Mouse (Mus musculus) liver (tissue): ENCODE data around the gene Stip1.
A peak's percentile ranks its signal among the peaks of the same experiment; 100 is the strongest.
"Not testable (repeated sequence)": the region's sequence is repeated elsewhere in the genome, so short reads cannot be mapped to it uniquely, and the experiment has no call there.

Experiments
- DNase-seq: peaks from one replicate; pipeline ENCODE4 v3.0.0-alpha.2; 2020; ENCODE audit warnings: mixed read lengths

Gene Stip1

GRCm38 (mm10) chr19:7062916-7063315 is 23.1 kb upstream of the Stip1 start:
- DNase-seq: no peak

GRCm38 (mm10) chr19:7062110-7062509 is 22.3 kb upstream of the Stip1 start:
- no peak for DNase-seq

- no peak for DNase-seq
Observed at GRCm38 (mm10) chr19:7058541-7058940, 18.8 kb upstream of the Stip1 start.

- peak; percentile 89 for DNase-seq
Observed at GRCm38 (mm10) chr19:7057722-7058207, 18.0 kb upstream of the Stip1 start.

- no peak for DNase-seq
Observed at GRCm38 (mm10) chr19:7057126-7057721, 17.5 kb upstream of the Stip1 start.

GRCm38 (mm10) chr19:7056248-7057087 is 16.7 kb upstream of the Stip1 start, which contains the start of gene Macrod1:
Gene Macrod1, plus strand, starts transcription at chr19:7056810.
- peak; percentile 72 for DNase-seq

GRCm38 (mm10) chr19:7055173-7055572 is 15.4 kb upstream of the Stip1 start:
- no peak for DNase-seq

- peak; percentile 20 for DNase-seq
Observed at GRCm38 (mm10) chr19:7054772-7055171, 15.0 kb upstream of the Stip1 start.

GRCm38 (mm10) chr19:7053382-7053781 is 13.6 kb upstream of the Stip1 start:
- DNase-seq: not testable (repeated sequence)

GRCm38 (mm10) chr19:7044706-7045105 is 4.9 kb upstream of the Stip1 start:
- DNase-seq: no peak

GRCm38 (mm10) chr19:7044279-7044678 is 4.5 kb upstream of the Stip1 start:
- DNase-seq: no peak

GRCm38 (mm10) chr19:7041171-7041570 is 1.4 kb upstream of the Stip1 start:
- no peak for DNase-seq

- peak; percentile 19 for DNase-seq
Observed at GRCm38 (mm10) chr19:7040637-7041130, 917 bp upstream of the Stip1 start.

- peak; percentile 71 for DNase-seq
Observed at GRCm38 (mm10) chr19:7039088-7039720, 563 bp downstream of the Stip1 start.

GRCm38 (mm10) chr19:7034006-7034405 is 5.8 kb downstream of the Stip1 start:
- DNase-seq: no peak

- DNase-seq: no peak
Observed at GRCm38 (mm10) chr19:7029531-7029930, 10.2 kb downstream of the Stip1 start.

GRCm38 (mm10) chr19:7020224-7020641 is 19.5 kb downstream of the Stip1 start:
- DNase-seq: peak; percentile 67

- DNase-seq: peak; percentile 87
Observed at GRCm38 (mm10) chr19:7019191-7019590, 20.6 kb downstream of the Stip1 start, which contains the start of gene Fermt3. Gene Fermt3, minus strand, starts transcription at chr19:7019469.

GRCm38 (mm10) chr19:7018546-7018945 is 21.2 kb downstream of the Stip1 start:
- DNase-seq: peak; percentile 30

- peak; percentile 88 for DNase-seq
Observed at GRCm38 (mm10) chr19:7017541-7018457, 22.0 kb downstream of the Stip1 start.

- no peak for DNase-seq
Observed at GRCm38 (mm10) chr19:7014481-7015135, 25.2 kb downstream of the Stip1 start.

GRCm38 (mm10) chr19:7013984-7014383 is 25.8 kb downstream of the Stip1 start:
- DNase-seq: no peak
